Mouse (Mus musculus) left cerebral cortex, adult 8-10 months (tissue): Measurements from ENCODE around the gene Dpm2. TPM values are rescaled to one million over a fixed set of nuclear protein-coding genes. Genes with fewer than 3 reads are reported as not detected.

Experiments
- DNase-seq, 2 experiments: peaks; one replicate each; pipeline ENCODE4 v3.0.0; 2022; ENCODE audit warnings: low spot score in 2 of 2
- total RNA-seq, 4 experiments: library from RNA; stranded (reverse); gene quantifications; 2 replicates each; pipeline ENCODE4 v1.2.4; 2022

The Dpm2 gene
- 10 to 100 TPM; 71.2 to 78.7 (median 72.8) TPM for total RNA-seq

DNA sequence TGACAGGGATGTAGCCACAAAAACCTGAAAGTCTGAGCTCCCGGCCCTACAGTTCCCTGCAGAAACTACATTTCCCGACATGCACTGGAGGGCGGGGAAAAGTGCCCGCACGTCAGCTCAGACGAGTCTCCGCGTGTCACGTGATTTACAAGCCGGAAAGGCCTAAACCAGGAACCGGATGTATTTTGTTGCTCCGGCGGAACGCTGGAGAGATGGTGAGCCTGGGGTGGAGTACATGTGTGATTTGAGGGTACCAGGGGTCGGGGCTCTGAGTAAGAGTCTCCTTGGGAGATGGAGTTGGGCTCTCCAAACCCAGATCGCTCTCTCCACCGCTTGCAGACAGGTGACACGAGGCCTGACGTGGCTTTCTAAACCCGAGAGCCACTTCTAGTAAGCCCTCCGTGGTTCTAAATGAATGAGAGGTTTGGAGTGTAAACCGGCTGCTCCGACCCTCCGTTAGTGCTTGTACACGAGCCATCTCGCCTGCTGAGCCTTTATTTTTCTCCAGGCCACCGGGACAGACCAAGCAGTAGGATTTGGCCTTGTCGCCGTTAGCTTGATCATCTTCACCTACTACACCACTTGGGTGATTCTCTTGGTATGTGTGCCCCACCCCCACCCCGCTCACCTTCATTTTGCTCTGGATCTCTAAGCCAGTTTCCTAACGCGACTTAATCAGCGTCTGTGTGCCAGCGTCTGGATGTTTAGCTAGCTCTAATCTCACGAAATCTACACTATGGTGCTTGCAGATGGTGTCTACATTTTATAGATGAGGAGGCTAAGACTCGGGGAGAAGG lies at the start of gene Dpm2:
Gene Dpm2 (plus strand): TSS at position 161 of the 797 bp plus-strand sequence.
- peak; percentile 76 to 91 for DNase-seq

DNA sequence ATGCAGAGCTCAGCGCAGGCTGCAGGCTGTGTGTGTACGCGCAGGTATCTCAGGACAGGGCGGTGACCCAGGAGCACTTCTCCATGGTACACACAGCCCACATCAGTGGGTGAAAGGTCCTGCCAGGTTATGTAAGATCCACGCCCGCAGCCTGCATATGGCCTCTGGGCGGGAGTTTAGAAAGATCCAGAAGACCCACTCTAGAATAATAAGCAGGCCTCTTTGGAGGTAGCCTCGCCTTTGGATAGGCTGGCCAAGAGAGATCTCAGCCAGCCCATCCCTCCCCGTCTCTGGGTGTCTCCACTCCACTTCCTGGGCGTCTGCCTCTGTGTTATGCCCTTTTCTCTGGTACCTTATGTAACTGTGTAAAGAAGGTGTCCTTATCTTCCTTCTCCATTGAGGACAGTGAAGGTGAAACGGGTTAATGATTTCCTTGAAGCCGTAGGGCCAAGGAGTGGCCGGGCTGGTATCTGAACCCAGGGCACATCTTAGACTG lies 46.1 kb upstream of the Dpm2 start:
- DNase-seq = no peak

DNA sequence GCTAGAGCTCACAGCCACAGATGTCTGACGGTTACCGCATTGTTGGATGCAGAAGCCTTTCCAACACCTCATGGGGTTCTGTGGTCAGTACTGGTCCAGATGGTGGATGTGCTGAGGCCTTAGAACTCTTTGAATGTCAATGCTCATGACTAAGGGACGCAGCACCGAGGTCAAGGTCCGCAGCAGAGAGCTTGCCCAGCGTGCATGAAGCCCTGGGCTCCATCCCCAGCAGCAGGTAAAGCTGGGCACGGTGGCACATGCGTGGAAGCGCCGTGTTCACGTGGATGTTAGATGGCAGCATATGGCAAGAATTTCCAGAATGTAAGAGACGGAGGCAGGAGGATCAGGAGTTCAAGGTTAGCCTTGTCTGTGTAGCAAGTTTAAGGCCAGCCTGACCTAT lies 44.8 kb upstream of the Dpm2 start:
- DNase-seq = no peak

DNA sequence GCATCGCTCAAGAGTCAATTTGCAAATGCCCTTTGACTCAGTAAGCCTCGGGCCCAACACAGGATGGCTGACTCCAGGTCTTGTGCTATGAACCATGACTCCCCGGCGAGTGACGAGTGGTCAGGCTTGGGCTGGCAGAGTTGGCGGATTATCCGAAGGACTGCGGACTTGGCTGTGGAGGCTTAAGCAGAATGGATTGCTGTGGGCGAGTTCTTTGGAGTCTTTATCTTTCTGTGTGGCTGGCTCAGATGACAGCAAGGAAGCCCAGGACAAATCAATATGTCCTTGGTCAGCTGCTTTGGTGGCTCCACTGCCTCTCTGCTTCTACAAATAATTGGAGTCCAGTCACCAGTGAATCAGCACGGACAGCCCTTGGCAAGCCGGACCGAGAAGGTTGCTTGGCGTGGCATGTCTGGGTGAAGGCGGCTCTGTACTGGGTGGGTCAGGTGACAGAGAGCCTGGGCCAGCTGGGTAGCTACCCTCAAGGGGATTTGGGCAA lies 43.1 kb upstream of the Dpm2 start:
- DNase-seq = no peak

DNA sequence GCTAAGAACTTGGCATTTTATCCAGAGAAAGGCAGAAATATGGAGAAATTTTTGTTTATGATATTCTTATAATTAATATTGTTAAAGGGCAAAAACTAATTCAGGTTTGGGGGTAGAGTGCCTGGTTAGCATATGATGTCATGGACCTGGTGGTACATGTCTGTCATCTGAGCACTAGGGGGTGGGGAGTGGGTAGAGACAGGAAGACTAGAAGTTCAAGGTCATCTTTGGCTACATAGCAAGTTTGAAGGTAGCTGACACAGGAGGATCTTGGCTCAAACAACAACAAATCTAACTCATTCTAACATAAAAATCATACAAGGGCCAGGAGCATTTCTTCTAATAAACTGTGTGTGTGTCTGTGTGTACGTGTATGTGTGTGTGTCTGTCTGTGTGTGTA lies 42.3 kb upstream of the Dpm2 start:
- no peak for DNase-seq

DNA sequence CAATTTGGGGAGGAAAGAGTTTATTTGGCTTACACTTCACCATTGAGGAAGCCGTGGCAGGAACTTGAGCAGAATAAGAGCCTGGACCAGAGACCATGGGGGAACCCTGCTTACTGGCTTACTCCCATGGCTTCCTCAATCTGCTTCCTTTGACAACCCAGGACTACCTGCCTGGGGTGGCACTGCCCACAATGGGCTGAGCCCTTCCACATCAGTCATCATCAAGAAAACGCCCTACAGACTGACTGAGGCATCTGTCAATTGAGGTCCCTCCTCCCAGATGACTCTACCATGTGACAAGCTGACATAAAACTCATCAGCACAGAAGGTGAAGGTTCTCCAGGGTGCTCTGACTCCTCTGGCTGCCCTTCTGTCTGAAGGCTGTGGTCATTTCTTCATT lies 40.2 kb upstream of the Dpm2 start:
- no peak for DNase-seq

DNA sequence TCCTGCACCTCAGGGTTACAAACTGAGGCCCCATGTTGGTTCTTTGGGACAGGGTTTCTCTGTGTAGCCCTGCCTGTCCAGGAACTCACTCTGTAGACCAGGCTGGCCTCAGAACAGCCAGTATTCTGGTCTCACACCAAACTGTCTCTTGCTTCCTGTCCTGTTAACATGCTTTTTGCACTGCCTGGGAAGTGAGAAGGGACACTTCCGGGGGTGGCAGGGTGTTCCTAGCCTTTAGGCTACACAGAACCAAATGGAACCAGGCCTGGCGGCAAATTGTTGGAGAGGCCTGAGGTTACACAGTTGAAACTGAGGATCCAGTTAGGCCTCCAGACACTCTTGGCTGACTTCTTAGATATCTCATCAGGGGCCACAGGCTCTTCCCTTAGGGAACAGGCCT lies 37.5 kb upstream of the Dpm2 start:
- no peak for DNase-seq

DNA sequence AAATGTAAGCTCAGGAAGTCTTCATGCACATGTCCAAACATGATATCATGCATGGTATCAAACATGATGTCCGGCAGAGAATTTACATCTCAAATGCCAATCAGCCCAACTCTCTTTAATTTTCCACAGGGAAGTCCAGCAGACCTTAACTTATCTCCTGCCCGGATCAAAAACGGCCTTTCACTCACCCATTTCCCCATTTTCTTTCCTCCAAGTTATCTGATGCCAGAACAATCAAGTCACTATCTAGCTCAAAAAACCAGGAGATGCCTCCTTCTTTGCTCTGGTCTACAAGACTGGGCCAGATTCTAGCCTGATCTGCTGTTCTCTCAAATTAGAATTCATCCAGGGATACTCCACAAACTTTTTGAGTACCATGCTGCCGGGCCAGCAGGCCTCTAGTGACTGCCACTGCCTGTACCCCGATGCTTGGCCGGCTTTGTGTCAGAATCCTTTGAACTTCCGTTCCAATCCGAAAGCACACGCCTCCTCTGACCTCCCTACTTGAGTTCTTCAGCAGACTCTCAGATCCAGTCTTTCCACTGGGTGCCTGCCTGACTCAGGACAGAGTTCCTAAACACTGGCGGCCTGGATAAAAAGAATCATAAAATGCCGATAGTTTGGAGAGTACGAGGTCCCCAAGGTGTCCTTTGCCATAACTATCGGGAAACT lies 36.5 kb upstream of the Dpm2 start:
- no peak for DNase-seq

DNA sequence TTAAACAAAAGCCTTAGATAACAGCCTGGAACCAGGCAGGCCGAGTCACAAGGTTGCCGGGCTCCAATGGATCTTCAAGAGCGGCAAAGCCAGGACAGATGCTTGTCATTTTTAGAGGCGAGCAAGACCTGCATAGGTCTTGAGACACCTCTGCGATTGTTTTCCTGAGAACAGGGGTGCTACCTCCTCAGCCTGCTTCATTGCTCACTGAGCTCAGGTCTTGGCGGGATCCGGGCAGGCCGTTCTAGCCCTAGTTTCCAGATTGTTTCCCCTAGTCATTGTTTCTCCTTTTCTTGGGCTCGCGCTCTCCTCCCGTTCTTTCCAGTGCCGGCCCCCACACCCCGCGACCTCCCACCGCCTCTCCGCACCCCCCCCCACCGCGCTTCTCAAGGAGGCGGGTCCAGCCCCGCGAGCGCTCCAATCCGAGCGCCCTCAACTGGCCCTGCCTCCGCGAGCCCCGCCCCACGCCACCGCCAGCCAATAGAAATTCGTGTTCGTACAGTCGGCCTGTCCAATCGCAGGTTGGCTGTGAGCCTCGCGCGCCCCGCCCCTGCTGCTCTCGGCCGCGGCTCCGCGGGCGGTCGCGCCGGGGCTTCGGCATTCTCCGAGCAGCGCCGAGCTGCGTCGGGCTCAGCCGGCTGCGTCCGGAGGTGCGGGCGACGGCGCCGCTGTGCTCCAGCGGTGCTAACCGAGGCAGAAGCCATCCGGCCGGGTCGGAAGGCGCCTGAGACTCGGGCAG lies 35.8 kb upstream of the Dpm2 start, which contains the start of gene Fam102a:
Gene Fam102a (plus strand): TSS at position 600 of the 739 bp plus-strand sequence.
- peak; percentile 96 to 98 for DNase-seq

DNA sequence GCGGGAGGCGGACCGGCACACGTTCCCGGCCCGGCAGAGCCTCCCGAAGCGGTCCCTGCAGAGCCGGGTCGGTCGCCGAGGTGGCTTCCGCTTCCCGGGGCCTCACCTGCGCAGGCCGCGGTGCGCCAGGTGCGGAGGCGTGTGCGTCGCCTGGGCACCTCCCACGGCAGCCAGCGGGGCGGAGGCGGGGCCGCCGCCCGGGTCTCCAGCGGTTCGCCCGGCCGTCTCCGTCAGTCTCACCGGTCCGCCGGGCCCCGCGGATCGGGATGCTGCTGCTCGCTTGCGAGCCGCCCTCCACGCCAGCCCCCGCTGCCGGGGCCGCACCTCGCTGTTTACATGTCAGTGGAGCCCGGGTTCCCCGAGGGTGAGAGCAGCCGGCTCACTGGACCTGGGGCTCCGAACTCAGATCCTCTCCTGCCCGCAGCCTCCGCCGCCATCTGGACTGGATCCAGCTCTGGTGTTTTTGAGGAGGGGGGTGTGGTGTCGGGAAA lies 35.1 kb upstream of the Dpm2 start:
- DNase-seq = peak; percentile 52 to 59

DNA sequence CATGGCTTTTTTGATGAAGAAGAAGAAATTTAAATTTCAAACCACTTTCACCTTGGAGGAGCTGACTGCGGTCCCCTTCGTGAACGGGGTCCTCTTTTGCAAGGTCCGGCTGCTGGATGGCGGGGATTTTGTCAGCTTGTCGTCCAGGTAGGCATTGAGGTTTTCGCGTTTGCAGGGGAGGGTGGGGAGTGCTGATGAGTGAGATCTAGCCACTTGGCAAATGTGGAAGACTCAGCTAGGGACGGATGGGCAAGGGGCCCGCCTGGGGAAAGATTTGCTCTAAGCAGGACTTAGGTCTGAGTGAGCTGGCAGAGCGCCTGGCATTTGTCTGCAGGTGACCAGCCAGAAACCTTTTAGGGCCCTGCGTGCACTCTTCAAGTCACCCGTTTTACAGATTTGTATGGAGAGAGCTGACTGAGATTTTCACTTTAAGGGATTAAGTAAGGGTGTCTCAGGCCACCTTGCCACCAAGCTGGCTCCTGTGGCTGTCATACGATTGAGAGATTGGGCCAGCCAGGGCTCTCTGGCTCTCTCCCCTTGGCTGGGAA lies 34.5 kb upstream of the Dpm2 start:
- no peak for DNase-seq

DNA sequence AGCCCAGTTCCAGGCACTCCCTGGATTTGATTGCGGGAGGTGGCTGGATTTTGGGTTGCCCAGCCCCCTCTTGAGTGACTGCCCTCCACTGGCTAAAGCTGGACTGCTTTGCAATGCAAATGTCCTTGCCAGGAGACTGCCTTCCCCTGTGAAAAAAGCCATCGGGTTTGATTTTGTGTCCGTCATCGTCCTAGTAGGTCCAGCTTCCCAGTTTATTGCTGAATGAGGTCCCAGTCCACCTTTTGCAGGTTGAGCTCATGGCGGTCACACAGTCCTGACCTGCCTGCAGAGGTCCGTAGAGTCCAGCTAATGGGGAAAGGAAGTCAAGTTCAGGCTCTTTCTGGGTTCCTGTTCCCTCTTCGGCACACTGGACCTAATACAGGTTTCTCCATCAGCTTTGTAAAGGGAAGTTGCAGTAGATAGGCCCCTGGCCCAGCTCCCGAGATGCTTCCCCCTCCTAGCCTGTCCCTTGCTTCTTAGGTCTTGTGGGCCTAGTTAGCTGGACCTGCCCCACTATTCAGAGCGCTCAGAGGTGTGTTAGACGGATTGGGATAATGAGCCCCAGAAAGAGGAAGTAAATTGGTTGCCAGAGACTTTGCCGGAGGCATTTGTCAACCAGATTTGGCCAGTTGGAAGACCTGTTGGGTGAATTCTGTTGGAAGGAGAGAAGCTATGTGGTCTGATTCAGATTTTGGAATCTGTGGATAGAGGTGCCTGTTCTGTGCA lies 33.9 kb upstream of the Dpm2 start:
- DNase-seq = peak in 1 of 2 experiments; percentile 62

DNA sequence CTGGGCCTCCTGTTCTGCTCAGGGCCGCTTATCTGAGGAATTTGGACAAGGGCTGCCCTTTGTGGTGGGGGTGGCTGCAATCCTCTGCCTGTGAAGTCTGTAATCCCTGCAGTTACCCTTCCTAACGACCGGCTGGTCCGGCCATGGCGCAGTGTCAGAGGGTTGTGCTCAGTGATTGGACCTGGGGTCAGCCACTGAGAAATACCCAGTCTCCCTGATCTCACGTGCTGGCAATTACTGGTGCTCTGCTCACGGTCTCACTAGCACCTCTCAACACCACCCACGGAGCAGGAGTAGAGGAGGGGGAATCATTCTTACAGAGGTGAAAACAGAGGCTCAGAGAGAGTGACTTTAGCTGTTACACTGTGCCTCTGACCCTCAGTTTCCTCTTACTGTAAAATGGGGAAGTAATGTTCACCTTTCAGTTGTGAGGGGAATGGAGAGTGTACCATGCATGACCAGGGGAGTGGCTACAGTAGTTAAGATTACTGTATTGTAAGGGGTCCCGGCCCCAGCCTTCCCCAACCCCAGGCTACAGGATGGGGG lies 33.2 kb upstream of the Dpm2 start:
- peak in 1 of 2 experiments; percentile 9 for DNase-seq

DNA sequence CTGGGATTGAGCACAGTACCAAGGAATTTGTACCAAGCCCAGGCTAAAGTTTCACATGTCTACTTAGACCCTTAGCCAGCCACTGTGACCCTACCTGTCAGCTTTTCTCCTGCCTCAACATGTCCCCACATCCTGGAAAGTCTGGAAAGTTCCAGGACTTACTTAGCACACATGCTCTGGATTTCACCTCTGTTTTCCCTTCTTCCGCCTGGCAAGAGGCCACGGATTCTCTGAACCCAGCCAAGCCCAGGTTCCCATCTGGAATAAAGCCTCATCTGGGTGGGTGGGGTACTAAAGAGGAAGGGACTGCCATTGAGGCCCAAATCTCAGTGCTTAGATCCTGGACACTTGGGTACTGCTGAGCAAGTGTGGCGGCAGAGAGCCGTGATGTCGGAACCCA lies 32.7 kb upstream of the Dpm2 start:
- peak in 1 of 2 experiments; percentile 6 for DNase-seq

DNA sequence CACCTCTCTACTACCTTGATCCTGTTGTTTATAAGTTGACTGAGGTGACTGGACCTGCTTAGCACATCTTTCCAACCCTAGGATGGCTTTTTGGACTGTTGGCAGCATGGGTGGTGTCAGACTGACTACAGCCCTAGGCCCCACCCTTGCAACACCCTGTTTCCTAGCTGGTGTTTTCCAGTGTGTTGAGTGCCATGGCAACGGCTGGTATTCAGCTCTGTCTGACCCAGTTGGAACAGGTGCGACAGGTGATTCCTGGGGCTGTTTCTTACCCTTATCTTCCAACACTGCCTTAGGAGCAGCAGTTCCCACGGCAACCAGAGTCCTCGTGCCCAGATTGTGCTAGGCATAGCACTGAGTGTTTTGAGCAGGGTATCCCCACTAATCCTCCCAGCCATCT lies 32.2 kb upstream of the Dpm2 start:
- DNase-seq = no peak

DNA sequence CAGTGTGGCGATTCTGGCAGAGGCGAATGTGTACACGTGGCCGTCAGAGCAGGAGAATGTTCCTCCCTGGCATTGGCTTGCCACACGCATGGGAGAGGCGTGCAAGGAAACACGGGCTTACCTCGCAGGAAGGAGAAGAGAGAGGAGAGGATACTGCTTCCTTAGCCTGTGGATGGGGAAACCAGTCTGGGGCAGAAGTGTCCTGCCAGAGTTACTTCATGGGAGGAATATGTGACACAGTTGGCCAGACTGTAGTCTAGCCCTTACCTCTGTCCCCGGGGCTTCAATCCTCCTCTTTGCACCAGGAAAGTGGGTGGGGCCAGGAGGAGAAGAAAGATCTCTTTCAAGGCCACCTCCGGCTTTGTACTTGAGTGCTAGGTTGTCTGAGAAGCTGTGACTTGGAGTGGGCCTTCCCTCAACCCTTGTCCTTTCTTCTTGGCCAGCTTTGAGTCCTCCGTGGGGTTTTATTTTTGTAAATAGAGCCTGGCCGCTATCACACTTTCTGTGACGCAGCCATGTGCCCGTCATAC lies 31.1 kb upstream of the Dpm2 start:
- no peak for DNase-seq

DNA sequence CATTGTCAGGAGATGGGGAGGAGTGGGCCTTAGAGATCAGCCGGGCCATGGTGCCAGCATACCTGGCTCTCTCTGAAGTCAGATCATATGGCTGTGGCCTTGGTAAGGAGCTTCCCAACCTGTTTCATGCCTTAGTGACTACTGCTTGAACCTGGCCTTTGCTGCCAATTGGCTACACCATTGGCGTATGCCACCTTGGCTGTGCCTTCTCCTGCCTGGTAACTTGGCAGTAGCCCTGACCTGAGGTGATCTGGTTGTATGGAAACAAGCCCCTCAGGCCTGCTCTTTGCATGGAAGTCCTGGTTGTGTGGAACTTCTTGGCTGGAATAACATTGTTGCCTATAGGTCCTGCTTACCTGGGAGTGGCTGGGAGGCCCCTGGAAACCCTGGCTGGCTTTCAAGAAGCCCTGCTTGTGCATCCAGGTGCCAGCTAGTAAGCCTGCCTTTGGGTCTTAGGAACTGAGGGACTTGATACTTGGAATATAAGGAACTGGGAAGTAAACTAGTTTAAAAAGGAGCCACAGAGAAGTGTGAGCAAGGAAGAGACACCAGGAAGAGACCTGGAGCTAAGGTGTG lies 29.2 kb upstream of the Dpm2 start:
- DNase-seq = no peak

DNA sequence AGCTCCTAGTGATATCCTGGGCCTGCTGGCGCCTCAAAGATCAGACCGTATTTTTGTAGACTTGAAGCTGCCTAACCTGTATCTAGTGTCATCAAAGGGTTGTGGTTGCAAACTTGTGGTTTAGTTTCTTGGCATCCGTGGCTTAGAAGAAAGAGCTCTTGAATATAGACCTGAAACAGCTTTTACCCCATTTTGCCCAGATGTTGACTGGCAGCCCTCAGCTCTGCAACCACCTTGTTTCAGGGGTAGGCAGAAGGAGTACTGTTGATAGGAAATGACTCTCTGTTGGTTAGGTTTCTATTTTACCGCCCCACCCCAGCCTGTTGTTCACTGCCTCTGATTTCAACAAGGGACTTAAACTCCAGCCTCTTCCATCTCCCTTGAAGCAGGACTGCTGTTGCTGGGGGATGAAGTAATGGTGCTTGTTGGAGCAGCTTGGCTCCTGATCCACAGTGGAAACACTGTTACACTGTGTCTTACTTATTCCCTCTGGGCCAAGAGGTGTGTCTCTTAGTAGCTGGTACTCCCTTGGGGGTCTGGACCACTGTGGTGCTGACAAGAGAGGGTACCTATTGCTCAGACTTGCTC lies 28.6 kb upstream of the Dpm2 start:
- no peak for DNase-seq

DNA sequence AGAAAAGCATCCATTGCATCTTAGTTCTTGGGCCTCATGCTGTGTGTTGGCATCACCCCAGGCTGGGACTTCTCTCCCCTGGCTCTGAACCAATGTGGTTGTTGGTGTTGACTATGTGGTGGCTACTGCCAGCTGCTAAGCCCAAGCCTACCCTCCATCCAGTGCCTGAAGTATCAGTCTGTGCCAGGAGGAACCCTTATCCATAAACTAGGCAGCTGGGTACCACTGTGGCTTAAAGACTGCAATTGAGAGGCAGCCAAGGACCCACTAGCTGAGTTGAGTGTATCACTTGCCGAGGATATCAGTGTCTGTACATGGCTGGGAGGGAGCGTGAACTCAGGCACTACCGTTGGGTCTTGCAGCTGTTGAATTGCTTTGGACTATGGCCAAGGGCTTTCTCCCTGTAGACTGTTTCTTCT lies 27.6 kb upstream of the Dpm2 start:
- no peak for DNase-seq
